Mouse (Mus musculus) cerebellum, adult 9-11 months (tissue): ENCODE results near the gene Kif5a.

ENCODE experiments used
- DNase-seq: peaks from one replicate; pipeline ENCODE4 v3.0.0; 2022

Kif5a gene

GRCm38 (mm10) chr10:127288800-127289572, 25.8 kb upstream of the Kif5a start, which contains the start of gene Mbd6:
Gene Mbd6 (minus strand): TSS chr10:127289018.
- peak; percentile 96 for DNase-seq

- no peak for DNase-seq
These were observed 25.2 kb upstream of the Kif5a start for GRCm38 (mm10) chr10:127288328-127288799.

- no peak for DNase-seq
These were observed 24.8 kb upstream of the Kif5a start for GRCm38 (mm10) chr10:127287936-127288293.

- peak; percentile 55 for DNase-seq
These were observed 24.3 kb upstream of the Kif5a start for GRCm38 (mm10) chr10:127287271-127287935.

- DNase-seq: no peak
These were observed 23.6 kb upstream of the Kif5a start for GRCm38 (mm10) chr10:127286730-127287129.

- DNase-seq: peak; percentile 67
These were observed 23.0 kb upstream of the Kif5a start for GRCm38 (mm10) chr10:127286194-127286593.

- DNase-seq: no peak
These were observed 22.5 kb upstream of the Kif5a start for GRCm38 (mm10) chr10:127285644-127286043.

- DNase-seq: peak; percentile 53
These were observed 21.8 kb upstream of the Kif5a start for GRCm38 (mm10) chr10:127284724-127285500.

GRCm38 (mm10) chr10:127284105-127284622, 21.0 kb upstream of the Kif5a start:
- peak; percentile 55 for DNase-seq

- peak; percentile 45 for DNase-seq
These were observed 19.6 kb upstream of the Kif5a start for GRCm38 (mm10) chr10:127282620-127283215.

GRCm38 (mm10) chr10:127281316-127281715, 18.2 kb upstream of the Kif5a start:
- DNase-seq: no peak

GRCm38 (mm10) chr10:127279730-127280129, 16.6 kb upstream of the Kif5a start:
- no peak for DNase-seq

GRCm38 (mm10) chr10:127274261-127275022, 11.3 kb upstream of the Kif5a start:
- no peak for DNase-seq

GRCm38 (mm10) chr10:127272371-127272770, 9.2 kb upstream of the Kif5a start:
- no peak for DNase-seq

- DNase-seq: no peak
These were observed 6.7 kb upstream of the Kif5a start for GRCm38 (mm10) chr10:127269884-127270283.

- DNase-seq: no peak
These were observed 5.9 kb upstream of the Kif5a start for GRCm38 (mm10) chr10:127269036-127269435.

GRCm38 (mm10) chr10:127268401-127268800, 5.3 kb upstream of the Kif5a start:
- no peak for DNase-seq

- DNase-seq: peak; percentile 50
These were observed 4.2 kb upstream of the Kif5a start for GRCm38 (mm10) chr10:127267318-127267717.

- DNase-seq: peak; percentile 97
These were observed 3.3 kb upstream of the Kif5a start, which contains the start of gene Dctn2 for GRCm38 (mm10) chr10:127266112-127267091. Gene Dctn2 (plus strand): TSS chr10:127266368.

GRCm38 (mm10) chr10:127265727-127266111, 2.6 kb upstream of the Kif5a start:
- peak; percentile 63 for DNase-seq

- DNase-seq: peak; percentile 53
These were observed 1.8 kb upstream of the Kif5a start for GRCm38 (mm10) chr10:127264971-127265370.
